Mouse (Mus musculus) adrenal gland, postnatal 14 days (tissue): ENCODE measurements at regions not wholly inside any gene's neighbourhood (a gene's known extent, or its start where the extent isn't known, plus 50 kb on each side); places are given as distances from the start of the nearest gene placed in this dataset.
"Not testable (repeated sequence)": the region's sequence is repeated elsewhere in the genome, so short reads cannot be mapped to it uniquely, and the experiment has no call there.

Source experiments
- DNase-seq: peaks from one replicate; pipeline ENCODE4 v3.0.0; 2021; ENCODE audit warnings: mixed read lengths

GRCm38 (mm10) chr4:145774241-145774761, 94.3 kb upstream of the Zfp986 start:
- peak; percentile 66 for DNase-seq

- not testable (repeated sequence) for DNase-seq
Measured at GRCm38 (mm10) chr4:145774884-145775283, 93.7 kb upstream of the Zfp986 start.

GRCm38 (mm10) chr4:145776531-145776930, 92.1 kb upstream of the Zfp986 start:
- not testable (repeated sequence) for DNase-seq

GRCm38 (mm10) chr4:145781281-145781896, 87.2 kb upstream of the Zfp986 start:
- DNase-seq: not testable (repeated sequence)

GRCm38 (mm10) chr4:145814674-145815073, 53.9 kb upstream of the Zfp986 start:
- not testable (repeated sequence) for DNase-seq
